Mouse (Mus musculus) CH12.LX (cell line): ENCODE measurements around the gene Jak1. TPM values are rescaled to one million over a fixed set of nuclear protein-coding genes. Genes with fewer than 3 reads are reported as not detected.

Experiments
- DNase-seq: peaks from one replicate; pipeline ENCODE4 v3.0.0-alpha.2; 2013; ENCODE audit errors: extremely low read depth
- H3K27ac ChIP-seq: 2 replicates; pipeline ENCODE4 v1.5.1; 2012; ENCODE audit warnings: low read depth, mild to moderate bottlenecking, control low read depth, moderate library complexity; ENCODE audit not compliant: insufficient read depth
- H3K27me3 ChIP-seq: replicated peaks from 2 replicates; pipeline ENCODE3; 2012; ENCODE audit warnings: inconsistent platforms
- H3K36me3 ChIP-seq, 2 experiments: replicated peaks in 1 of 2; 2 replicates each; pipeline versions ENCODE3 to v1.6.1; 2012; ENCODE audit warnings: inconsistent platforms in 1 of 2, low read length in 1 of 2, mild to moderate bottlenecking in 1 of 2, mixed read lengths in 1 of 2, moderate library complexity in 1 of 2; ENCODE audit not compliant: control insufficient read depth in 1 of 2, insufficient read depth in 1 of 2
- H3K4me1 ChIP-seq, 2 experiments: 2 replicates each; pipeline ENCODE4 v1.6.1; 2012; ENCODE audit warnings: inconsistent platforms in 1 of 2, moderate library complexity in 1 of 2; ENCODE audit not compliant: insufficient read depth in 2 of 2, control insufficient read depth in 1 of 2
- H3K4me2 ChIP-seq: 2 replicates; pipeline ENCODE4 v1.6.1; 2012; ENCODE audit warnings: low read depth, mild to moderate bottlenecking, control low read depth; ENCODE audit not compliant: poor library complexity, insufficient read depth, severe bottlenecking
- H3K4me3 ChIP-seq, 3 experiments: fragments of 150-350 bp in 1 of 3; sonication (generic) in 1 of 3; replicated peaks in 1 of 3; 2 replicates each; pipeline versions ENCODE3 to v1.5.1; 2011 to 2012; ENCODE audit warnings: low read depth in 2 of 3, low read length in 2 of 3, mild to moderate bottlenecking in 2 of 3, moderate library complexity in 2 of 3, control low read depth in 1 of 3, improper control_type of control experiment in 1 of 3, inconsistent platforms in 1 of 3, mixed read lengths in 1 of 3; ENCODE audit not compliant: poor library complexity in 1 of 3
- H3K79me2 ChIP-seq: replicated peaks from 2 replicates; pipeline ENCODE4 v1.6.1; 2012; ENCODE audit warnings: mild to moderate bottlenecking, moderate library complexity; ENCODE audit not compliant: control insufficient read depth, poor library complexity, insufficient read depth, severe bottlenecking; ENCODE audit errors: extremely low read depth
- H3K9ac ChIP-seq: 2 replicates; pipeline ENCODE4 v1.6.1; 2012; ENCODE audit warnings: low read depth, mild to moderate bottlenecking, control low read depth, moderate library complexity; ENCODE audit not compliant: insufficient read depth
- H3K9me3 ChIP-seq: replicated peaks from 2 replicates; pipeline ENCODE3; 2012; ENCODE audit warnings: low read length, inconsistent platforms, mixed read lengths
- BHLHE40 ChIP-seq: IDR thresholded peaks from 2 replicates; pipeline ENCODE4 v1.6.1; 2011; ENCODE audit warnings: mild to moderate bottlenecking, low read depth, low read length, improper control_type of control experiment
- CHD1 ChIP-seq: IDR thresholded peaks from 2 replicates; pipeline ENCODE4 v1.6.1; 2012; ENCODE audit warnings: low read depth, low read length, improper control_type of control experiment, inconsistent platforms
- CHD2 ChIP-seq: IDR thresholded peaks from 2 replicates; pipeline ENCODE4 v1.6.1; 2011; ENCODE audit warnings: low read length, improper control_type of control experiment
- CTCF ChIP-seq, 2 experiments: IDR thresholded peaks in 1 of 2; conservative IDR thresholded peaks in 1 of 2; 2 replicates each; pipeline ENCODE4 v1.5.1; 2011 to 2012; ENCODE audit warnings: low read depth in 2 of 2, low read length in 2 of 2, improper control_type of control experiment in 1 of 2, inconsistent platforms in 1 of 2, mild to moderate bottlenecking in 1 of 2, moderate library complexity in 1 of 2
- ELF1 ChIP-seq: IDR thresholded peaks from 2 replicates; pipeline ENCODE4 v1.6.1; 2014; ENCODE audit warnings: low read depth, mild to moderate bottlenecking, inconsistent platforms, low read length, improper control_type of control experiment
- EP300 ChIP-seq: IDR thresholded peaks from 2 replicates; pipeline ENCODE4 v1.6.1; 2011; ENCODE audit warnings: low read length, improper control_type of control experiment
- HCFC1 ChIP-seq: IDR thresholded peaks from 2 replicates; pipeline ENCODE4 v1.6.1; 2012; ENCODE audit warnings: low read depth, mild to moderate bottlenecking, inconsistent platforms, low read length, improper control_type of control experiment
- IRF4 ChIP-seq: IDR thresholded peaks from 2 replicates; pipeline ENCODE4 v1.6.1; 2014; ENCODE audit warnings: low read depth, mild to moderate bottlenecking, inconsistent platforms, low read length, improper control_type of control experiment
- MAFK ChIP-seq: IDR thresholded peaks from 2 replicates; pipeline ENCODE4 v1.6.1; 2011; ENCODE audit warnings: low read length, improper control_type of control experiment; ENCODE audit not compliant: insufficient replicate concordance
- MXI1 ChIP-seq: IDR thresholded peaks from 2 replicates; pipeline ENCODE4 v1.6.1; 2011; ENCODE audit warnings: mild to moderate bottlenecking, low read depth, low read length, improper control_type of control experiment
- NELFE ChIP-seq: IDR thresholded peaks from 2 replicates; pipeline ENCODE4 v1.6.1; 2011; ENCODE audit warnings: low read depth, low read length, improper control_type of control experiment
- POLR2A ChIP-seq: IDR thresholded peaks from 2 replicates; pipeline ENCODE4 v1.6.1; 2011; ENCODE audit warnings: low read depth, mild to moderate bottlenecking, improper control_type of control experiment, low read length
- RAD21 ChIP-seq: IDR thresholded peaks from 2 replicates; pipeline ENCODE4 v1.6.1; 2011; ENCODE audit warnings: low read depth, mild to moderate bottlenecking, low read length, improper control_type of control experiment, moderate library complexity
- RCOR1 ChIP-seq: conservative IDR thresholded peaks from 2 replicates; pipeline ENCODE4 v1.6.1; 2012; ENCODE audit warnings: low read depth, mild to moderate bottlenecking, inconsistent platforms, low read length, improper control_type of control experiment
- SIN3A ChIP-seq: IDR thresholded peaks from 2 replicates; pipeline ENCODE4 v1.6.1; 2012; ENCODE audit warnings: low read length, improper control_type of control experiment, inconsistent platforms
- SMC3 ChIP-seq: IDR thresholded peaks from 2 replicates; pipeline ENCODE4 v1.6.1; 2011; ENCODE audit warnings: low read depth, low read length, improper control_type of control experiment
- TBP ChIP-seq: conservative IDR thresholded peaks from 2 replicates; pipeline ENCODE4 v1.6.1; 2011; ENCODE audit warnings: low read depth, low read length, improper control_type of control experiment
- ZKSCAN1 ChIP-seq: IDR thresholded peaks from 2 replicates; pipeline ENCODE4 v1.6.1; 2012; ENCODE audit warnings: low read depth, inconsistent platforms, low read length, improper control_type of control experiment, borderline replicate concordance
- ZMIZ1 ChIP-seq: IDR thresholded peaks from 2 replicates; pipeline ENCODE4 v1.6.1; 2012; ENCODE audit warnings: low read depth, mild to moderate bottlenecking, inconsistent platforms, low read length, improper control_type of control experiment
- ZNF384 ChIP-seq: IDR thresholded peaks from 2 replicates; pipeline ENCODE4 v1.6.1; 2012; ENCODE audit warnings: low read depth, low read length, improper control_type of control experiment, inconsistent platforms
- dilution Hi-C: fragments of 300-500 bp; cut with MboI; formaldehyde crosslinking; loops from 2 replicates; pipeline ENCODE4 v1.14.3; 2020; ENCODE audit warnings: low sequenced_read_pairs; ENCODE audit not compliant: extremely low pct_unique_long_range_greater_than_20kb, extremely low pct_ligation_motif_present
- in situ Hi-C: fragments of 300-500 bp; cut with MboI; formaldehyde crosslinking; loops from 3 replicates; pipeline ENCODE4 v1.14.3; 2019; ENCODE audit warnings: low sequenced_read_pairs, low pct_ligation_motif_present, low pct_unique_long_range_greater_than_20kb, mixed read lengths
- polyA plus RNA-seq: library from polyadenylated mRNA; unstranded; fragments of >175 nt; gene quantifications from 2 replicates; pipeline ENCODE4 v1.2.1, GENCODE M21; 2012; ENCODE audit warnings: low read depth; ENCODE audit not compliant: insufficient read length
- total RNA-seq, 2 experiments: library from RNA; depleted of rRNA; stranded (reverse); fragments of 300-350 nt in 1 of 2; fragments of >200 nt in 1 of 2; gene quantifications; 2 replicates each; pipeline ENCODE4 v1.2.3; 2012 to 2014

Gene Jak1
- total and polyA plus RNA-seq, 3 experiments, result 28.6 to 51.4 (median 33.9) TPM

DNA sequence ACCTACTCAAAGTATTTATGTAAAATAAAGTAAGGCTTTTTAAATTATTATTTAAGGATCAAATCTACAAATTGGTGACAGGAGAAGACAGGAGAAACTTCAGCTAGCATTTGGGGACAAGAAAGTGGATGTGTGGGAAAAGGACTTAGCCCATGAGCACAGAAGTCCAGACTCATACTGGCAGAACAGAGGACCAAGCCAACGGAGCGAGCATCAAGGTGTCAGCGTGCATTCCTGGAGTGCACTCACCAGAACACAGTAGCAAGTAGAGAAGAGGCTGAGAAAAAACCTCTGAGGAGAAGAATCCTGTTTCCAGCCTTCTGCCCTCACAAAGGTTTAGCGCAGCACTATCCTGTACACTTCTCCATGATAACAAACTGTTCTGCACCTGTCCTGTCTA, 48.8 kb downstream of the Jak1 start:
- Histone ChIP-seq H3K4me3 (no peak overlapping the region), H3K79me2 (0 out of 2 replicates have a peak, but pooled peaks cover 5% of the 10 kb centered on the region), H3K4me1 (peaks cover 5 to 30% of the 10 kb centered on the region in 2 experiments), H3K4me2 (no peak overlapping the region), H3K36me3 (peaks cover 0 to 12% of the 10 kb centered on the region in 2 experiments), H3K27ac (no peak overlapping the region), H3K27me3 (no peaks in the 10 kb centered on the region), H3K9me3 (no peaks in the 10 kb centered on the region), H3K9ac (no peak overlapping the region)
- in situ Hi-C loops (no loop called here), dilution Hi-C loops (no loop called here)
- DNase-seq, result no peak
- TF ChIP-seq HCFC1 (no peak), IRF4 (no peak), ELF1 (no peak), ZKSCAN1 (no peak), ZMIZ1 (no peak), CTCF (conservative IDR thresholded peaks at IDR 0.05 in 1 of 2, IDR thresholded peaks at IDR 0.05 in 1 of 2; ENCODE audit: low read depth in 2 of 2, low read length in 2 of 2) (no peak), CHD1 (no peak)

DNA sequence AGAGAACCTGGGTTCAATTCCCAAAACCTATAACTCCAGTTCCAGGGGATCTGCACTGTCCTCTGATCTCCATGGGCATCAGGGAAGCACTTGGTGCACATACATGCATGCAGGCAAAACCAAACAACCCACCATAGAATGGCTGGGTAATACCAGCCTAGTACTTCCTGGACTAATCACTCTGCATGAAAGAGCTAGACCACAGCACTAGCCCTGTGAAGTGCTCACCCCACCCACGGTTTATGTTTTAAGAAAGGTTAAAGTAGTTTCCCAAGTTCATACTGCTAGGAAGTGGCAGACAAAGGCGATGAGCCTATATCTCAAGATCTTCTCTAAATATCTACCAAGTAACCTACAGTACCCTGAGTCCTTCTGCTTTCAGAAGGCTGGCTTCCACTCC, 51.6 kb downstream of the Jak1 start:
- Histone ChIP-seq H3K36me3 (peaks cover 0 to 1% of the 10 kb centered on the region in 2 experiments), H3K4me2 (no peak overlapping the region), H3K9me3 (no peaks in the 10 kb centered on the region), H3K4me3 (no peak overlapping the region), H3K27me3 (no peaks in the 10 kb centered on the region), H3K27ac (no peak overlapping the region), H3K9ac (no peak overlapping the region), H3K79me2 (0 out of 2 replicates have a peak, but pooled peaks cover 5% of the 10 kb centered on the region), H3K4me1 (peaks cover 5 to 30% of the 10 kb centered on the region in 2 experiments)
- in situ Hi-C loops, result no loop called here
- DNase-seq, result no peak
- TF ChIP-seq TBP, result no peak
- dilution Hi-C loops, result no loop called here

DNA sequence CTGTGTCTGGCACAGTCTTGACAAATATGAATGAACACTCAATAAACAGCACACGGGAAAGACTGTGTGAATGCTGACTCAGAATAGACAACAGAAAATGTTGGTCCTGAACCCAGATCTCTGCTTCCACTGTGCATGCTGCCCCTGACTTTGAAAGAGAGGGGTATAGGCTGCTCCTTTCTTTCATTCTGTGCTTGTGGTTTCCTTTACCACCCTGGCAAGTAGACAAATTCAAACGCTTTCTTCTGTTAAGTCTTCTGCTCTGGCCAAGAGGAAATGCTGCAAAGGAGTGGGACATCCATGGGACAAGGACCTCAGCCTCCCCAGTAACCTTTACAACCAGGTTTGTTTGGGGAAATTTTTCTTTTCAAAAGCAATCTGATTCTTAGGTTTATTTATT, 57.6 kb downstream of the Jak1 start:
- H3K27ac ChIP-seq, result no peak overlapping the region
- no peak for DNase-seq
- H3K4me1 ChIP-seq, result peaks cover 0 to 4% of the 10 kb centered on the region in 2 experiments; a peak in 1 of 4 replicates
- no peak overlapping the region for H3K4me3 ChIP-seq
- dilution Hi-C loops, result no loop called here
- no peaks in the 10 kb centered on the region; the same call in 1 of the 2 replicates for H3K79me2 ChIP-seq
- no peak overlapping the region for H3K4me2 ChIP-seq
- H3K9ac ChIP-seq, result no peak overlapping the region
- peaks cover 0 to 8% of the 10 kb centered on the region in 2 experiments for H3K36me3 ChIP-seq
- no peaks in the 10 kb centered on the region for H3K27me3 ChIP-seq
- in situ Hi-C loops, result no loop called here
- no peaks in the 10 kb centered on the region for H3K9me3 ChIP-seq
- TF ChIP-seq SIN3A (no peak), RCOR1 (no peak), POLR2A (no peak), ELF1 (no peak), MAFK (no peak), MXI1 (no peak), EP300 (no peak), SMC3 (no peak), BHLHE40 (no peak), CHD2 (no peak), HCFC1 (no peak), ZNF384 (no peak), RAD21 (no peak), NELFE (no peak)
